Mouse (Mus musculus): ENCODE data around the gene Apc2.

DNA sequence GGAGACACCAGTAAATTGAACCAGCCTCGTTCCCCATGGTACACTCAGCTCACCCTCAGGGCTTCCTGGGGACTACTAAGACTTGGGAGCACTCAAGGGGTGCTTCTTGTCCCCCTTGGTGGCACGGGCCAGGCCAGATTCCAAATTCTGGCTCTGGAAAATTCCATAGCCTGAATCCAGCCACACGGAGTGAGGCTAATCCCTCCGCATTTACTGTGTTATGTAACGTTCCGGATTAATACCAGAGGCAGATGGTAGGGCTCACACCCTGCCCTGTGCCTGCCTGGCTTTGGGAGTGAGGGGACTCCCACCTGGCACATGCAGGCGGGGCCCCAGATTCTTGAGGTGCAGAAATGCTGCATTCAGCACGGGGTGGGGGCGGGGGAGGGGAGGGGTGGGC, 59.7 kb downstream of the Apc2 start:
- no peak for TF ChIP-seq CTCF (IDR thresholded peaks at IDR 0.05; ENCODE audit: borderline replicate concordance, control insufficient read depth, extremely low read depth, insufficient read depth, low read length, poor library complexity)
- TF ChIP-seq POLR2A (IDR thresholded peaks at IDR 0.05; ENCODE audit: control insufficient read depth, extremely low read depth, insufficient read depth, low read length, poor library complexity) = no peak
